Mouse (Mus musculus): Measurements from ENCODE around the gene Cyp21a1.
"Not testable (repeated sequence)": the region's sequence is repeated elsewhere in the genome, so short reads cannot be mapped to it uniquely, and the experiment has no call there.

GRCm38 (mm10) chr17:34810411-34810810 is 6.0 kb upstream of the Cyp21a1 start:
- TF ChIP-seq CTCF (IDR thresholded peaks at IDR 0.05); POLR2A (IDR thresholded peaks at IDR 0.05; ENCODE audit: insufficient read depth, low read depth, low read length); EP300 (IDR thresholded peaks at IDR 0.05; ENCODE audit: insufficient read depth, low read depth, low read length): not testable (repeated sequence)
